Mouse (Mus musculus): ENCODE data around the gene 3110040N11Rik.
A peak's percentile ranks its signal among the peaks of the same experiment; 100 is the strongest.
"Not testable (repeated sequence)": the region's sequence is repeated elsewhere in the genome, so short reads cannot be mapped to it uniquely, and the experiment has no call there.

The 3110040N11Rik gene

GRCm38 (mm10) chr7:81789095-81789757, at the start of gene 3110040N11Rik:
3110040N11Rik (minus strand) TSS chr7:81789478.
- DNase-seq, result peak; percentile 85

GRCm38 (mm10) chr7:81837771-81838170, 48.5 kb upstream of the 3110040N11Rik start:
- DNase-seq, result not testable (repeated sequence)

GRCm38 (mm10) chr7:81835430-81835829, 46.2 kb upstream of the 3110040N11Rik start:
- no peak for DNase-seq

- no peak for DNase-seq
These were observed 45.6 kb upstream of the 3110040N11Rik start for GRCm38 (mm10) chr7:81834847-81835246.

- DNase-seq, result peak; percentile 59
These were observed 40.2 kb upstream of the 3110040N11Rik start, which contains the start of gene Btbd1 for GRCm38 (mm10) chr7:81829379-81829894. Btbd1 (minus strand) TSS chr7:81829431.

- peak; percentile 48 for DNase-seq
These were observed 39.6 kb upstream of the 3110040N11Rik start for GRCm38 (mm10) chr7:81828681-81829378.

- DNase-seq, result no peak
These were observed 38.8 kb upstream of the 3110040N11Rik start for GRCm38 (mm10) chr7:81827806-81828667.

- no peak for DNase-seq
These were observed 36.1 kb upstream of the 3110040N11Rik start for GRCm38 (mm10) chr7:81825381-81825780.

- DNase-seq, result no peak
These were observed 35.6 kb upstream of the 3110040N11Rik start for GRCm38 (mm10) chr7:81824906-81825305.

- no peak for DNase-seq
These were observed 16.8 kb upstream of the 3110040N11Rik start for GRCm38 (mm10) chr7:81806067-81806466.

- peak; percentile 57 for DNase-seq
These were observed 742 bp downstream of the 3110040N11Rik start for GRCm38 (mm10) chr7:81788536-81788935.

GRCm38 (mm10) chr7:81777667-81778218, 11.5 kb downstream of the 3110040N11Rik start:
- DNase-seq, result no peak

- DNase-seq, result no peak
These were observed 14.0 kb downstream of the 3110040N11Rik start for GRCm38 (mm10) chr7:81775325-81775724.

GRCm38 (mm10) chr7:81772786-81773539, 16.3 kb downstream of the 3110040N11Rik start:
- no peak for DNase-seq

GRCm38 (mm10) chr7:81763110-81763845, 26.0 kb downstream of the 3110040N11Rik start:
- peak; percentile 34 for DNase-seq

GRCm38 (mm10) chr7:81762180-81763109, 26.8 kb downstream of the 3110040N11Rik start, which contains the start of gene Ramac:
Ramac (plus strand) TSS chr7:81762925.
- DNase-seq, result peak; percentile 81

GRCm38 (mm10) chr7:81747956-81748355, 41.3 kb downstream of the 3110040N11Rik start:
- no peak for DNase-seq

- DNase-seq, result peak; percentile 34
These were observed 45.1 kb downstream of the 3110040N11Rik start for GRCm38 (mm10) chr7:81744145-81744544.

GRCm38 (mm10) chr7:81740010-81740409, 49.3 kb downstream of the 3110040N11Rik start:
- no peak for DNase-seq

Measured in cerebellum, adult 9-10 months (tissue).